ENCODE assay signal across 9 mouse cellular contexts in genomic region chr13:67420558-67421206, GRCm38 (mm10). TPM values are rescaled to one million over a fixed set of nuclear protein-coding genes. Genes with fewer than 3 reads are reported as not detected.
A peak's percentile ranks its signal among the peaks of the same experiment; 100 is the strongest.
DNase-seq lines count a peak whose midpoint lies in the region; ATAC-seq and TF ChIP-seq lines count a peak whose summit lies in the region.
"Had no signal": no experiment of that assay in that cellular context is flagged by ENCODE, and none has a peak within 500 bp of the region (broad histone marks: within the 10 kb centered on the region; RNA-seq: fewer than 3 reads in every experiment).

No protein-coding gene starts in this region.

- no peaks in the 10 kb centered on the region for H3K9me3 ChIP-seq in kidney, embryonic 14.5 days (ENCODE audit: control insufficient read depth, low read length)

- WGBS in kidney, embryonic 14.5 days = 33% methylated on average over 11 of the region's 11 CpGs
- WGBS in bone marrow, adult 2 months = 33% methylated on average over 11 of the region's 11 CpGs
- 53% methylated on average over 11 of the region's 11 CpGs for WGBS in macrophage (ENCODE audit: missing documents)

- no peak for ATAC-seq in kidney, embryonic 14.5 days (ENCODE audit: low FRiP score, low TSS enrichment)
- peak; percentile 71 for ATAC-seq in granulocyte monocyte progenitor cell, adult 5-6 weeks (replicated peaks; ENCODE audit: poor library complexity, severe bottlenecking)

- H3K79me2 ChIP-seq in macrophage (ENCODE audit: inconsistent target) = no peaks in the 10 kb centered on the region

- no peaks in the 10 kb centered on the region for H3K36me3 ChIP-seq in kidney, embryonic 14.5 days (ENCODE audit: control insufficient read depth, insufficient read depth, low read length)
- no peaks in the 10 kb centered on the region for H3K36me3 ChIP-seq in macrophage (ENCODE audit: inconsistent target)

- no peak for TF ChIP-seq CTCF in bone marrow, adult 2 months (IDR thresholded peaks at IDR 0.05; ENCODE audit: control insufficient read depth, insufficient read depth, low read length)

- no peaks in the 10 kb centered on the region for H3K27me3 ChIP-seq in kidney, embryonic 14.5 days (ENCODE audit: control insufficient read depth, insufficient read depth, low read length)

- no peak overlapping the region for H3K27ac ChIP-seq in kidney, embryonic 14.5 days (ENCODE audit: low read depth, low read length)
- H3K27ac ChIP-seq in bone marrow, adult 2 months (ENCODE audit: control insufficient read depth, insufficient read depth, low read depth, low read length, poor library complexity) = no peak overlapping the region
- H3K27ac ChIP-seq in macrophage = no peak overlapping the region

- no peaks in the 10 kb centered on the region for H3K4me1 ChIP-seq in kidney, embryonic 14.5 days (ENCODE audit: control insufficient read depth, insufficient read depth, low read length)
- H3K4me1 ChIP-seq in bone marrow, adult 2 months (ENCODE audit: control insufficient read depth, insufficient read depth, low read length) = peaks cover 1% of the 10 kb centered on the region; the same call in 1 of the 2 replicates

- peak overlapping the region; percentile 59 for H3K4me2 ChIP-seq in kidney, embryonic 14.5 days (replicated peaks; ENCODE audit: low read depth, low read length)

- peak overlapping the region; percentile 37 for H3K9ac ChIP-seq in kidney, embryonic 14.5 days (ENCODE audit: low read depth, low read length)

- peak overlapping the region; percentile 49 for H3K4me3 ChIP-seq in kidney, embryonic 14.5 days (ENCODE audit: low read length)
- peak overlapping the region; percentile 95 for H3K4me3 ChIP-seq in bone marrow, adult 2 months (replicated peaks; ENCODE audit: control insufficient read depth, low read depth, low read length)
- H3K4me3 ChIP-seq in macrophage (ENCODE audit: inconsistent target) = peak overlapping the region; percentile 45

- TF ChIP-seq POLR2A in bone marrow, adult 2 months (IDR thresholded peaks at IDR 0.05; ENCODE audit: borderline replicate concordance, control insufficient read depth, low read depth, low read length) = no peak

- no peak for DNase-seq in kidney, postnatal 25 days
- no peak for DNase-seq in frontal cortex, adult 2 months (ENCODE audit: extremely low spot score in 1 of 2, low spot score in 1 of 2)
- DNase-seq in kidney, postnatal 14 days = no peak
- no peak for DNase-seq in cerebellum, adult 11-12 months

RNA-seq across cellular contexts. Expression of gene Zfp459, which starts 0.5 kb away (rescaled TPM):
- 0.31 and 2.3 TPM in 2 replicates for polyA plus RNA-seq in kidney, embryonic 14.5 days (2014; fragmentation: Nextera tagmentation; extraction: Ambion mirVana)
- 0.50 and 3.4 TPM in 2 replicates for polyA plus RNA-seq in bone marrow, adult 2 months (2011; ENCODE audit: insufficient read depth, insufficient read length, low replicate concordance, missing spikeins)
- total RNA-seq in granulocyte monocyte progenitor cell, adult 5-6 weeks (2014; fragmentation: Nextera tagmentation) = 0.60 and 1.1 TPM in 2 replicates
- total RNA-seq in granulocyte monocyte progenitor cell, adult 5-6 weeks (2017) = 0.86 and 0.88 TPM in 2 replicates
- total RNA-seq in macrophage (2018; cell fraction: chromatin; rRNA removed) = 1 to 10 TPM in 1 of 26 experiments, under 1 TPM in 2, not detected in 23; 0.30 to 1.2 (median 0.74) TPM
- under 1 TPM in 13 of 26 experiments, not detected in 13; 0.03 to 0.48 (median 0.14) TPM for total RNA-seq in macrophage (2018; cell fraction: cytosol; rRNA removed)
- 1 to 10 TPM in 1 of 26 experiments, under 1 TPM in 2, not detected in 23; 0.24 to 1.3 (median 0.44) TPM for total RNA-seq in macrophage (2018; cell fraction: nucleus; rRNA removed)
- 0.06 to 0.61 TPM (median 0.37 TPM) in 3 replicates for polyA plus RNA-seq in macrophage (2018)
- polyA plus RNA-seq in frontal cortex, adult 2 months (2012; rRNA removed) = 2.3 and 2.5 TPM in 2 replicates

RNA-seq across cellular contexts. Expression of gene Zfp429, which starts 21.1 kb away (rescaled TPM):
- 4.3 and 6.0 TPM in 2 replicates for polyA plus RNA-seq in kidney, embryonic 14.5 days (2014; fragmentation: Nextera tagmentation; extraction: Ambion mirVana)
- 3.2 and 13.3 TPM in 2 replicates for polyA plus RNA-seq in bone marrow, adult 2 months (2011; ENCODE audit: insufficient read depth, insufficient read length, low replicate concordance, missing spikeins)
- 5.4 and 15.3 TPM in 2 replicates for total RNA-seq in granulocyte monocyte progenitor cell, adult 5-6 weeks (2014; fragmentation: Nextera tagmentation)
- total RNA-seq in granulocyte monocyte progenitor cell, adult 5-6 weeks (2017) = 5.6 and 6.1 TPM in 2 replicates
- total RNA-seq in macrophage (2018; cell fraction: chromatin; rRNA removed) = 10 to 100 TPM in 25 of 26 experiments, 1 to 10 TPM in 1; 9.7 to 27.4 (median 15.9) TPM
- total RNA-seq in macrophage (2018; cell fraction: cytosol; rRNA removed) = 10 to 100 TPM in 21 of 26 experiments, 1 to 10 TPM in 5; 8.8 to 19.3 (median 13.0) TPM
- 10 to 100 TPM; 13.6 to 31.6 (median 18.5) TPM for total RNA-seq in macrophage (2018; cell fraction: nucleus; rRNA removed)
- polyA plus RNA-seq in macrophage (2018) = 6.7 to 16.2 TPM (median 12.5 TPM) in 3 replicates
- polyA plus RNA-seq in frontal cortex, adult 2 months (2012; rRNA removed) = 3.2 and 3.4 TPM in 2 replicates

RNA-seq across cellular contexts. Expression of gene Zfp874a, which starts 30.7 kb away (rescaled TPM):
- polyA plus RNA-seq in kidney, embryonic 14.5 days (2014; fragmentation: Nextera tagmentation; extraction: Ambion mirVana) = 5.6 and 10.4 TPM in 2 replicates
- polyA plus RNA-seq in bone marrow, adult 2 months (2011; ENCODE audit: insufficient read depth, insufficient read length, low replicate concordance, missing spikeins) = 3.5 and 10.9 TPM in 2 replicates
- 8.4 and 8.7 TPM in 2 replicates for total RNA-seq in granulocyte monocyte progenitor cell, adult 5-6 weeks (2014; fragmentation: Nextera tagmentation)
- 6.6 and 15.0 TPM in 2 replicates for total RNA-seq in granulocyte monocyte progenitor cell, adult 5-6 weeks (2017)
- total RNA-seq in macrophage (2018; cell fraction: chromatin; rRNA removed) = 10 to 100 TPM in 4 of 26 experiments, 1 to 10 TPM in 21, under 1 TPM in 1; 0.92 to 16.4 (median 5.2) TPM
- total RNA-seq in macrophage (2018; cell fraction: cytosol; rRNA removed) = 10 to 100 TPM in 7 of 26 experiments, 1 to 10 TPM in 19; 4.2 to 13.0 (median 7.6) TPM
- 10 to 100 TPM in 2 of 26 experiments, 1 to 10 TPM in 24; 1.6 to 13.2 (median 4.2) TPM for total RNA-seq in macrophage (2018; cell fraction: nucleus; rRNA removed)
- 6.3 to 10.0 TPM (median 9.7 TPM) in 3 replicates for polyA plus RNA-seq in macrophage (2018)
- polyA plus RNA-seq in frontal cortex, adult 2 months (2012; rRNA removed) = 8.2 and 8.4 TPM in 2 replicates

RNA-seq across cellular contexts. Expression of gene Zfp456, which starts 45.1 kb away (rescaled TPM):
- polyA plus RNA-seq in kidney, embryonic 14.5 days (2014; fragmentation: Nextera tagmentation; extraction: Ambion mirVana) = 1.3 and 2.2 TPM in 2 replicates
- 1.9 and 2.4 TPM in 2 replicates for polyA plus RNA-seq in bone marrow, adult 2 months (2011; ENCODE audit: insufficient read depth, insufficient read length, low replicate concordance, missing spikeins)
- 4.1 and 6.3 TPM in 2 replicates for total RNA-seq in granulocyte monocyte progenitor cell, adult 5-6 weeks (2014; fragmentation: Nextera tagmentation)
- total RNA-seq in granulocyte monocyte progenitor cell, adult 5-6 weeks (2017) = 1.8 and 5.7 TPM in 2 replicates
- 10 to 100 TPM in 14 of 26 experiments, 1 to 10 TPM in 12; 3.0 to 18.7 (median 10.6) TPM for total RNA-seq in macrophage (2018; cell fraction: chromatin; rRNA removed)
- total RNA-seq in macrophage (2018; cell fraction: cytosol; rRNA removed) = 1 to 10 TPM; 2.1 to 5.5 (median 4.2) TPM
- total RNA-seq in macrophage (2018; cell fraction: nucleus; rRNA removed) = 10 to 100 TPM in 8 of 26 experiments, 1 to 10 TPM in 18; 3.0 to 16.2 (median 8.9) TPM
- polyA plus RNA-seq in macrophage (2018) = 2.0 to 3.9 TPM (median 3.4 TPM) in 3 replicates
- polyA plus RNA-seq in frontal cortex, adult 2 months (2012; rRNA removed) = 0.48 and 0.62 TPM in 2 replicates

RNA-seq across cellular contexts. Expression of gene Gm28041, which starts 45.1 kb away (rescaled TPM):
- 0.38 and 0.50 TPM in 2 replicates for polyA plus RNA-seq in kidney, embryonic 14.5 days (2014; fragmentation: Nextera tagmentation; extraction: Ambion mirVana)
- not detected in 2 replicates for polyA plus RNA-seq in bone marrow, adult 2 months (2011; ENCODE audit: insufficient read depth, insufficient read length, low replicate concordance, missing spikeins)
- total RNA-seq in granulocyte monocyte progenitor cell, adult 5-6 weeks (2014; fragmentation: Nextera tagmentation) = 6.1 TPM in 1 of 2 replicates, not detected in the other
- total RNA-seq in granulocyte monocyte progenitor cell, adult 5-6 weeks (2017) = not detected in 2 replicates
- total RNA-seq in macrophage (2018; cell fraction: chromatin; rRNA removed) = 1 to 10 TPM in 23 of 26 experiments, not detected in 3; 1.3 to 7.7 (median 3.7) TPM
- 1 to 10 TPM in 10 of 26 experiments, under 1 TPM in 15, not detected in 1; 0.24 to 1.5 (median 0.76) TPM for total RNA-seq in macrophage (2018; cell fraction: cytosol; rRNA removed)
- total RNA-seq in macrophage (2018; cell fraction: nucleus; rRNA removed) = 1 to 10 TPM in 24 of 26 experiments, not detected in 2; 1.1 to 9.1 (median 3.0) TPM
- 0.44 to 0.63 TPM in 2 of 3 replicates, not detected in the other for polyA plus RNA-seq in macrophage (2018)
- 0.38 TPM in 1 of 2 replicates, not detected in the other for polyA plus RNA-seq in frontal cortex, adult 2 months (2012; rRNA removed)
- total RNA-seq: left cerebral cortex, postnatal 14 days had no signal

Comparison
In these comparisons a context has a peak if more than half of its experiments do, and no peak if none do; other contexts are left out.
1. H3K4me3 ChIP-seq: peak in every context shown above with its lines; median percentile 95 in bone marrow, adult 2 months; 49 in kidney, embryonic 14.5 days; 45 in macrophage.